Mouse (Mus musculus) olfactory bulb, adult 2 months (tissue): ENCODE results near the gene Ubxn6.

Experiments
- CTCF ChIP-seq: fragments of 200-500 bp; IDR thresholded peaks from 2 replicates; pipeline ENCODE4 v1.5.1; 2012; ENCODE audit warnings: low read depth, mild to moderate bottlenecking, low read length, moderate library complexity; ENCODE audit not compliant: insufficient read depth
- POLR2A ChIP-seq: fragments of 200-500 bp; IDR thresholded peaks from 2 replicates; pipeline ENCODE4 v1.6.1; 2012; ENCODE audit warnings: mild to moderate bottlenecking, low read depth, low read length, moderate library complexity; ENCODE audit not compliant: insufficient read depth

- TF ChIP-seq POLR2A (no peak), CTCF (no peak)
These were observed 43.9 kb downstream of the Ubxn6 start for GRCm38 (mm10) chr17:56030919-56031318.
